Mouse (Mus musculus): ENCODE measurements around the gene Ufsp1.

- no peak for TF ChIP-seq USF1 (IDR thresholded peaks at IDR 0.05; ENCODE audit: low read depth)
- no peak for TF ChIP-seq E2F4 (IDR thresholded peaks at IDR 0.05; ENCODE audit: insufficient read depth)
- TF ChIP-seq TCF12 (IDR thresholded peaks at IDR 0.05; ENCODE audit: insufficient read depth, poor library complexity, severe bottlenecking), result no peak
- TF ChIP-seq REST (IDR thresholded peaks at IDR 0.05; ENCODE audit: insufficient read depth, insufficient read length), result no peak
- TF ChIP-seq POLR2AphosphoS2 (IDR thresholded peaks at IDR 0.05; ENCODE audit: insufficient read length, low read depth), result no peak
- no peak for TF ChIP-seq POLR2A (IDR thresholded peaks at IDR 0.05; ENCODE audit: insufficient read length, low read depth)
- no peak for TF ChIP-seq CEBPB (IDR thresholded peaks at IDR 0.05; ENCODE audit: insufficient read depth, poor library complexity, severe bottlenecking)
Observed at GRCm38 (mm10) chr5:137305822-137306221, 11.4 kb downstream of the Ufsp1 start.
